Mouse (Mus musculus) Patski (cell line): ENCODE results near the gene Parp1. TPM values are rescaled to one million over a fixed set of nuclear protein-coding genes. Genes with fewer than 3 reads are reported as not detected.
A peak's percentile ranks its signal among the peaks of the same experiment; 100 is the strongest.

Experiments used
- ATAC-seq: fragments of 100-300 bp; one replicate; pipeline ENCODE4 v1.8.0; 2021
- CTCF ChIA-PET: fragments of 350-600 bp; sonication (Branson Sonifier 250); formaldehyde crosslinking; loops from one replicate; lab custom pipeline; 2022; ENCODE audit warnings: inconsistent platforms; lab: Charles Lee
- POLR2A ChIA-PET: fragments of 350-600 bp; sonication (Branson Sonifier 250); formaldehyde crosslinking; loops from one replicate; lab custom pipeline; 2022; ENCODE audit warnings: antibody characterized with exemption, inconsistent platforms; lab: Charles Lee
- DNase-seq: peaks from one replicate; pipeline ENCODE4 v3.0.0-alpha.2; 2011; ENCODE audit warnings: low read depth, low spot score
- H3K27me3 ChIP-seq: fragments of 371-371 bp; one replicate; pipeline ENCODE4 v1.5.1; 2021
- CTCF ChIP-seq: fragments of 100-300 bp; IDR thresholded peaks from one replicate; pipeline ENCODE4 v1.5.1; 2021
- in situ Hi-C: fragments of 300-500 bp; cut with MboI; formaldehyde crosslinking; loops from 3 replicates; pipeline ENCODE4 v1.11.1; 2018; ENCODE audit warnings: low pct_unique_long_range_greater_than_20kb, mixed read lengths
- polyA plus RNA-seq: library from polyadenylated mRNA; unstranded; gene quantifications from one replicate; pipeline ENCODE4 v1.2.3, GENCODE M21; 2021

Parp1 gene
- polyA plus RNA-seq, 1 experiment from 2014 or later: 99.1 TPM

DNA sequence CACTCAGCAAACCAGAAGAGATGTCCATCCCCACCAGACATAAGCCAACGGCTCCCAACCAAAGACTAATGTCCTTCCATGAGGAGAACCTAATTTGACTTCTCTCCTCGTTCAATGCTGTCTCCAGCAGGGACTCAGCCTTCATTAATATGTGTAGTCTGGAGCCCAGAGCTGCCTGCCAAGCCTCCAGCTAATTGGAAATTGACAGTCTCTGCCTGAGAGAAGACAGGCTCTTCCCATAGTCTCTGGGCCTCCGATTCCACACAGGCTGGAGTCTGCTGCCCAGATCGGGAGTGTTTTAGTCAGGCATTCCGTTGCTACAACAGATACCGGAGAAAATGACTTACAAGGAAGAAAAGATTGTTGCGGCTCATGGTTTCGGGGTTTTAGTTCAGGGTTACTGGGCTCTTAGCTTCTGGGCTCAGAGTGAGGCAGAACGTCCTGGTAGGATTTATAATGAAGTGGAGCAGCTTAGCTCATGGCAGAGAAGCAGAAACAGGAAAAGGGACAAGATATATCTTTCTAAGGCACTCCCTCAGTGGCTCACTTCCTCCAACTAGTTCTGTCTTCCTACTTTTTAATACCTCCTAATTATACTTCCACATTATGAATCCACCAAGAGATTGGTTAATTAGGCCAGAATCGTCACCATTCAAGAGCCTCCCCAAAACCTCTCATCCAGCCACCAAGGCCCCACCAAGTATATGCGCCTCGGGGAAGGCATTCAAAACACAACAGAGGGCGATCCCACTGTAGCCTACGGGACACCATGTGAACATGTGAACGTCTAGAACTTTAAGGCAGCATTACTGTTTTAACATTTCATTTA, 26.6 kb upstream of the Parp1 start:
- peaks cover 15% of the 10 kb centered on the region for H3K27me3 ChIP-seq
- DNase-seq: no peak
- CTCF ChIA-PET: interaction anchor here (1.3 kb wide), 1 partner anchor 14 kb away, joined by 3 read pairs; no protein-coding TSS in a partner anchor
- ATAC-seq: no peak
- no peak for TF ChIP-seq CTCF
- in situ Hi-C loops: no loop called here
- POLR2A ChIA-PET: interaction anchor here (0.6 kb wide), 2 partner anchors 84 to 269 kb away, joined by 3 to 4 read pairs; no protein-coding TSS in a partner anchor

DNA sequence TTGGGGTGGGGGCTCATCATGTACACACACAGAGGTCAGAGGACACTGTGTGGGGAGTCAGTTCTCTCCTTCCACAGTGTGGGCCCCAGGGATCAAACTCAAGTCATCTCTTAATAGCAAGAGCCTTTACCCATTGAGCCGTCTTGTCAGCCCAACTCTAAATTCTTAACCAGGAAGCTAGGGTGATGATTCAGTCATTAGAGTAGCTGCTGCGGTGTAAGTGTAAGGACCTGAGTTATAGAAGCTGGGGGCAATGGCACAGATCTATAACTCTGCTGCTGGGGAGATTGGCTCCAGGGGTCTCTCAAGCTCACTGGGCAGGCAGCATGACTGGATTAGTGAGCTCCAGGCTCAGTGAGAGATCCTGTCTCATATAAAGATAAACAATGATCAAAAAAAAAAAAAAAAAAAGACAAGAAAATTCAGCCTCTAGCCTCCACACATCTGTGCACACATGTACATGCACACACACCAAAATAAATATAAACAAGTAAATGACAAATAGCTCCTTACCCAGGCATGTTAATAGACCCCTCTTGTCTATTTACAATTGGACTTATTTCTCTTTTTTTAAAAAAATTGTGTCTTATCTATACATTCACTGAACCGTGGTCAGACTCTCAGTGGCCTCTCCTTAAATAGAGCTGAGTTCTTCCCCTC, 25.9 kb upstream of the Parp1 start:
- POLR2A ChIA-PET: interaction anchor here (0.6 kb wide), 2 partner anchors 84 to 269 kb away, joined by 3 to 4 read pairs; no protein-coding TSS in a partner anchor
- in situ Hi-C loops: no loop called here

DNA sequence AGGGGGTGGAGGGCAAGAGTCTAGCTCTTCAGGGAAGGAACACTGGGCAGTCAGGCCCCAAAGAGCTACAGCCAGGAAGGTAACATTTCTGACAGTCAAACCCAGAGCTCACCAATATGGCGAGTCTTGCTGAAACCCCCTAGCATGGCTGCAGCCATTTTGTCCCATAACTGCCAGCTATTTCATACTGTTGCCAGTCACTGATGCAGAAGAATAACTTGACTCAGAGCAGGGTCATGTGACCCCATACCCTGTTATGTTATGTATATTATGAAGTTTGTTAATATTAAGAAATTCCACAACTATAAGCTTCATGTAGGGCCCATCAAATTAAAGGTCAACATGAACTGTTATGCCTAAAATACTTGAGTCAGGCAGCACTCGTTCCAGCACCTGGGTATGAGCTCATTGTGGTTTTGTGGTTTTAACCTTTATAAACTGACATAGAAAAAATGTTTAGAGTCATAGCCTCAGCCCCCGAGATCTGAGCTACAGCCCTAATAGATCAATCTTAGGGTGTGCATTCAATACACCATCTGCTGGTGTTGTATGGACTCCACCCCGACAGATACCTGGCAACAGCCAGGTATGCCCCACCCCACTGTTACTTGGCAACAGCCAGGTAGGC, 22.7 kb upstream of the Parp1 start:
- ChIA-PET POLR2A (no interaction called here), CTCF (interaction anchor here (1.1 to 3.3 kb wide), 3 partner anchors 11 to 117 kb away, joined by 3 to 16 read pairs (median 5); no protein-coding TSS in a partner anchor)
- ATAC-seq (no peak), DNase-seq (no peak)
- in situ Hi-C loops: loop anchor here (5.0 kb wide), 1 partner anchor 274 kb away; no protein-coding TSS in a partner anchor
- TF ChIP-seq CTCF: no peak
- peaks cover 14% of the 10 kb centered on the region for H3K27me3 ChIP-seq

More for the DNA sequence above, 25.9 kb upstream of the Parp1 start:
- DNase-seq (no peak), ATAC-seq (no peak)
- H3K27me3 ChIP-seq: peaks cover 15% of the 10 kb centered on the region
- CTCF ChIA-PET: interaction anchor here (1.3 kb wide), 1 partner anchor 14 kb away, joined by 3 read pairs; no protein-coding TSS in a partner anchor
- TF ChIP-seq CTCF: no peak

DNA sequence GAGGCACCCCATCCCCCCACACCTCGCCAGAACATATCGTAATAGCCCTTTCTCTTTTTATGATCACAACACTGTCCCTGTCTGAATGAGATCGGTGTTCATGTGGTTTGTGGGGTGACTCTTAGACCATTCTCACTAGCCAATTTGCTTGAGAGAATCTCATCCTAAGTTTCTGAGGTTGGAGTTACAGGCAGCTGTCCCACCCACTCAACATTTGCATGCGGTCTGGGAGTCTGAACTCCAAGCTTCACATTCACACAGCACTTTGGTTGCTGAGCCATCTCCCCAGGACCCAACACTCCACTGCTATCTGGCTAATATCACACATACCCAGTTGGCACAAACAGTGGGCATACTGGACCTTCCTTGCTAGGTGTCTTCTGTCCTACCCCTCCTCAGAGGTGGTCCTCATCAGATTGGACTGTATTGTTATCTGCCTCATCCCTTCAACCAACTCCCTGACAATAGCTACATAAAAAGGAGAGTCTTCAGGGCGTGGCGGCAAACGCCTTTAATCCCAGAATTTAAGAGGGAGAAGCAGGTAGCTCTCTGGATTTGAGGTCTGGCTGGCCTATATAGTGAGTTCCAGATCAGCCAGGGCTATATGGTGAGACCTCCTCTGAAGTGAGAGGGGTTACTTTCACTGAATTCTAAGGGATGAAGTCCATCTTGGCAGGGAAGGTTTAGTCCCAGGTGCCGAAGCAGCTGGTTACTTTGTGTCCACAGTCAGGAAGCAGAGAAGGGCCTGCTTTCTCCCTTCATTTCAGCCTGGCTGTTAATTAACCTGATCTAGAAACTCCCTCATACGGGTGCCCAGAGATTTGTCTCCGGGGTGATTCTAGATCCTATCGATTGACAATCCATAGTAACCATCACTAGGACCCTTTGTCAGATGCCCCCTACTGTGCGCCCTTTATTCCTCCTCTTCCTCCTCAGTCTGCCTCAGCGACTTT, 21.6 kb upstream of the Parp1 start:
- in situ Hi-C loops: loop anchor here (5.0 kb wide), 1 partner anchor 275 kb away; no protein-coding TSS in a partner anchor
- DNase-seq (no peak), ATAC-seq (no peak)
- H3K27me3 ChIP-seq: peaks cover 5% of the 10 kb centered on the region
- no peak for TF ChIP-seq CTCF
- ChIA-PET CTCF (interaction anchor here (1.1 to 5.3 kb wide), 4 partner anchors 12 to 118 kb away, joined by 3 to 29 read pairs (median 10); no protein-coding TSS in a partner anchor), POLR2A (interaction anchor here (0.8 kb wide), 1 partner anchor 11 kb away, joined by 4 read pairs; no protein-coding TSS in a partner anchor)

DNA sequence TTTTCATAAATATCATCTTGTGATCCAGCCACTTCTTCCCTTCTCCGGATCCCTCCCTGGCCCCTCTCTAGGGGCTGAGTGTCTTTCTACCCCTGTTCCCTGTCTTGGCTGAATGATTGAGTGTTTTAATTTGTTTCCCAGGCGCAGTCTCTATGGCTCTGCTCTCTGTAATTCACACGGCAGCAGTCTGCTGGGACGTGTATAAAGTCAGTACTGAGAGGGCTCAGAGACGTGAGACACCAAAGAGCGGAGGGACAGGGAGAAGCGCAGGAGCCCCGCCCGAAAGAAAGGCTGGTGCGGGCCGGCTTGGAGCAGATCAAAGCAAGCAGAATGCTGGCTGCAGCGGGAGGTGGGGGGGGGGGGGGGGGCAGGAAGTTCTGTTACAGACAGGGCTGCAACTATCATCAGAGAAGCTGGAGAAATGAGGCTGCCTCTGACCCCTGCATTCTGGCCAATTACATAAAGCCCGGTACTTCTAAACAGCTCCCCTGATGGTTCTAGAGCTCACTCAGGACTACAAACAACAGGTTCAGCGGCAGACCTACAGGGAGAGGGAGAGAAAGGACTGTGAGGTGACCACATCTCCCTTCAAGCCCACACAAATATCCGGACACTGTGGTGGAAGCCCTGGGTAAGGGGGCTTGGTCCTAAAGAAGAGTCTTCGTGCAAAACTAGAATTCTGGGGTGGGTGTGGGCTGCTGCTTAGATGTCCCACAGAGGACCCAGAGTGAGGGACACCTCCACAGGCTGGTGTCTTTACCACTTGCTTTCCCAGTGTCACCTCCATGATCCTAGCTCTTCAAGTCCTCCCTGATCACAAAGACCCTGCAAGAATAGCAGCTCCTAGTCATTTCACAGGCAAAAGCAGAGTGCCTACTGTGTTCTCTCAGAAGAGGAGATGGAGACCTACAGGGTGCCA, 20.7 kb upstream of the Parp1 start:
- ChIA-PET CTCF (interaction anchor here (5.3 kb wide), 1 partner anchor 113 kb away, joined by 29 read pairs; no protein-coding TSS in a partner anchor), POLR2A (interaction anchor here (0.8 kb wide), 1 partner anchor 12 kb away, joined by 4 read pairs; no protein-coding TSS in a partner anchor)
- peaks cover 8% of the 10 kb centered on the region for H3K27me3 ChIP-seq
- ATAC-seq (no peak), DNase-seq (no peak)
- no peak for TF ChIP-seq CTCF
- in situ Hi-C loops: loop anchor here (5.0 kb wide), 1 partner anchor 276 kb away; no protein-coding TSS in a partner anchor

DNA sequence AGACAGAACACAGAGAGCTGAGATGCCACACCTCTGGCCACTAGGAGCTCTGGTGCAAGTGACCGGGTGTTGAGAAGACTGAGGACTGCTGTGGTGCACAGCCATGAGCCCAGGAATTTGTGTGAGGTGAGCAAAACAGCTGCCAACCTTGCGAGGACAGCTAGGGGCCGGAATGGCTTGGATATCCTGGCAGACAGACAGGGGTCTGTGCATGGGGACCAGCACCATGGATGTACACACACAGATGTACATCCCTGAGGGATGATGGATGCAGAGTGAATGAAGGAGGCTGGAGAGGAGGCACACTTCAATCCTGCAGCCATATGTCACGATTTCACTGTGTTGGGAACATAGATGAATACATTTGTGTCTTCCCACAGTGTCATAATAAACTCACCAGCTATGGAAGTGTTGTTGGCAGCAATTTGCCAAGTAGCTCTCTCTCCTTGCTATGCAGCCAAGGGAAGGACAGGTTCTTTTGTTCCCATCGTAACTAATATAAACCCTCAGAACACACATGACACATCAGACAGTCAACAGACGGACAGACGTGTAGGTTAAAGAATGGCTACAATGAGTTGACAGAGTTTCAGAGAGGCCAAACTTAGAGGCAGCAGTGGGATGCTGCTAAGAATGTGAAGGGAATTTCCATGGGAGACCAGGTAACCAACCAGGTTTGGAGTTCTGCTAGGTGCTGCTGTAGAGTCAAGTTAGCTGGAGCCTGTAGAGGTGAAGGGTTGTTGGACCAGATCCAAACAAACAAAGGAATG, 19.0 kb upstream of the Parp1 start:
- in situ Hi-C loops: loop anchor here (5.0 kb wide), 2 partner anchors 117 to 277 kb away; no protein-coding TSS in a partner anchor
- CTCF ChIA-PET: interaction anchor here (5.3 kb wide), 1 partner anchor 115 kb away, joined by 29 read pairs; no protein-coding TSS in a partner anchor
- DNase-seq (no peak), ATAC-seq (peak; percentile 21)
- POLR2A ChIA-PET: no interaction called here
- H3K27me3 ChIP-seq: peaks cover 11% of the 10 kb centered on the region
- no peak for TF ChIP-seq CTCF

DNA sequence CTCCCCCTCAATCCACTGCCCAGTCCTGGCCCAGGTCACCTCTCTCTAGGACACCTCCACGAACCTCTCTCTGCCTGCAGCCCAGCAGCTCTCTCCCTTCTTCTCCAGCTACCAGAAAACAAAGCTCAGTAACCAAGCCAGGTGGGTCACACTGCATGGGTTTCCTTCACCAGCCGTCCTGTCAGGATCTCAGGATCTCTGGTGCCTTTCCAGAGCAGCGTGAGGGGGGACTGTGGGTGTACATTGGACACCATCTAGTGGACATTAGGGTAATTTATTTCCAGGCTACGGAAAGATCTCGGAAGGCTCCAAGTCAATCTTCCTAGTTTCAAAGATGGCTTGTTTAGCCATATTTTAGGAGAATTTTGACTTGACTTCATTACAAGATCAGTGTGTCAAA, 18.0 kb upstream of the Parp1 start:
- ChIA-PET CTCF (interaction anchor here (1.0 to 5.3 kb wide), 2 partner anchors 9 to 116 kb away, joined by 3 to 29 read pairs; no protein-coding TSS in a partner anchor), POLR2A (no interaction called here)
- DNase-seq (no peak), ATAC-seq (no peak)
- in situ Hi-C loops: loop anchor here (5.0 kb wide), 1 partner anchor 118 kb away; no protein-coding TSS in a partner anchor
- TF ChIP-seq CTCF: peak; percentile 74
- peaks cover 18% of the 10 kb centered on the region for H3K27me3 ChIP-seq
